Mouse (Mus musculus) ES-E14 (cell line): ENCODE data around the gene Ccdc88c. TPM values are rescaled to one million over a fixed set of nuclear protein-coding genes. Genes with fewer than 3 reads are reported as not detected.
A peak's percentile ranks its signal among the peaks of the same experiment; 100 is the strongest.

ENCODE experiments used
- DNase-seq: peaks from one replicate; pipeline ENCODE4 v3.0.0-alpha.2; 2013; ENCODE audit warnings: low read depth, low spot score
- H3K27ac ChIP-seq: 2 replicates; pipeline ENCODE4 v1.5.1; 2012; ENCODE audit warnings: low read depth, mild to moderate bottlenecking, low read length, moderate library complexity, mixed read lengths; ENCODE audit not compliant: poor library complexity, insufficient read depth, severe bottlenecking
- H3K36me3 ChIP-seq: 2 replicates; pipeline ENCODE4 v1.6.1; 2012; ENCODE audit warnings: mild to moderate bottlenecking, low read length, moderate library complexity, mixed read lengths; ENCODE audit not compliant: control insufficient read depth, poor library complexity, insufficient read depth, severe bottlenecking
- H3K4me1 ChIP-seq, 2 experiments: fragments of 150-350 bp in 1 of 2; sonication (generic) in 1 of 2; 2 replicates each; pipeline ENCODE4 v1.6.1; 2012; ENCODE audit warnings: low read length in 2 of 2, mild to moderate bottlenecking in 1 of 2, mixed read lengths in 1 of 2; ENCODE audit not compliant: control insufficient read depth in 2 of 2, insufficient read depth in 2 of 2, poor library complexity in 1 of 2
- H3K4me3 ChIP-seq, 2 experiments: fragments of 150-350 bp in 1 of 2; sonication (generic) in 1 of 2; 2 replicates each; pipeline ENCODE4 v1.5.1; 2012; ENCODE audit warnings: low read length in 2 of 2, low read depth in 1 of 2, mild to moderate bottlenecking in 1 of 2, mixed read lengths in 1 of 2; ENCODE audit not compliant: insufficient read depth in 1 of 2, poor library complexity in 1 of 2, severe bottlenecking in 1 of 2
- H3K9ac ChIP-seq: 2 replicates; pipeline ENCODE4 v1.6.1; 2012; ENCODE audit warnings: low read depth, mild to moderate bottlenecking, low read length, mixed read lengths; ENCODE audit not compliant: poor library complexity, insufficient read depth, severe bottlenecking
- H3K9me3 ChIP-seq: fragments of 150-350 bp; sonication (generic); 2 replicates; pipeline ENCODE4 v1.6.1; 2012; ENCODE audit warnings: low read depth, mild to moderate bottlenecking, low read length; ENCODE audit not compliant: control insufficient read depth, insufficient read depth
- CHD2 ChIP-seq: IDR thresholded peaks from 2 replicates; pipeline ENCODE4 v1.6.1; 2014; ENCODE audit warnings: mild to moderate bottlenecking, low read depth, low read length, inconsistent platforms
- HCFC1 ChIP-seq: IDR thresholded peaks from 2 replicates; pipeline ENCODE4 v1.6.1; 2012; ENCODE audit warnings: low read length, inconsistent platforms, borderline replicate concordance; ENCODE audit not compliant: insufficient read depth
- MAFK ChIP-seq: IDR thresholded peaks from 2 replicates; pipeline ENCODE4 v1.6.1; 2014; ENCODE audit warnings: mild to moderate bottlenecking, low read depth, low read length, inconsistent platforms; ENCODE audit not compliant: insufficient read depth
- ZC3H11A ChIP-seq: IDR thresholded peaks from 2 replicates; pipeline ENCODE4 v1.6.1; 2012; ENCODE audit warnings: low read depth, mild to moderate bottlenecking, inconsistent platforms, low read length, borderline replicate concordance
- ZNF384 ChIP-seq: IDR thresholded peaks from 2 replicates; pipeline ENCODE4 v1.6.1; 2012; ENCODE audit warnings: low read depth, low read length, inconsistent platforms
- in situ Hi-C, 2 experiments: fragments of 600-800 bp; cut with MboI; formaldehyde crosslinking; loops; one replicate each; pipeline ENCODE4 v1.15.1; 2025; ENCODE audit warnings: low sequenced_read_pairs in 2 of 2, inconsistent platforms in 1 of 2; ENCODE audit not compliant: unreplicated experiment in 2 of 2
- total RNA-seq: library from RNA; depleted of rRNA; stranded (reverse); fragments of 300-350 nt; gene quantifications from 2 replicates; pipeline ENCODE4 v1.2.3, GENCODE M21; 2012

The Ccdc88c gene
- total RNA-seq, 1 experiment: 35.7 TPM

GRCm38 (mm10) chr12:101069813-101070212, 41.0 kb upstream of the Ccdc88c start:
- no peak for DNase-seq
- Histone ChIP-seq H3K4me3 (no peak overlapping the region), H3K9me3 (no peaks in the 10 kb centered on the region), H3K9ac (no peak overlapping the region), H3K36me3 (peaks cover 2% of the 10 kb centered on the region), H3K27ac (no peak overlapping the region), H3K4me1 (no peaks in the 10 kb centered on the region)
- TF ChIP-seq MAFK (no peak), ZC3H11A (no peak), HCFC1 (no peak), ZNF384 (no peak), CHD2 (no peak)
- in situ Hi-C loops: no loop called here

DNA sequence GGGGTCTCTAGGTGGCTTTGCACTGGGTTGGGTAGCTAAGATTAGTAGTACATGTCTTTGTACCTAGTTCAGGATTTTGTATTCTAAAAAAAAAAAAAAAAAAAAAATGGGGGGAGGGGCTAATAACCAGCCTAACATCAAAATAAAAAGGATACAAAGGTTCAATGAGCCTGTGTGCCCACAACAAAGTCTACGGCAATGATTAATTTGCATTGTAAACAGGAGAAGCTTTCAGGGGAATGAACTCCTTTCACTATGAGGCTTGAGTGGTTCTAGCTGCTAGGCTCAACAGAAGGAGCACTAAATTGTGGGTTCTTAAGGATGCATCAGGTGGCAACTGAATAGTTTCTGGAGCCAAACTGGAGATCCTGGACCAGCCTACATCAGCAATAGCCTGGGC, 37.5 kb upstream of the Ccdc88c start:
- peaks cover 13% of the 10 kb centered on the region for H3K36me3 ChIP-seq
- no peaks in the 10 kb centered on the region for H3K9me3 ChIP-seq
- no peaks in the 10 kb centered on the region for H3K4me1 ChIP-seq
- H3K9ac ChIP-seq: no peak overlapping the region
- DNase-seq: no peak
- no peak overlapping the region for H3K27ac ChIP-seq
- TF ChIP-seq MAFK: no peak
- no peak for TF ChIP-seq ZNF384
- no peak for TF ChIP-seq CHD2
- TF ChIP-seq HCFC1: no peak
- no peak for TF ChIP-seq ZC3H11A
- H3K4me3 ChIP-seq: no peak overlapping the region
- in situ Hi-C loops: no loop called here

- Histone ChIP-seq H3K9ac (no peak overlapping the region), H3K9me3 (no peaks in the 10 kb centered on the region), H3K27ac (no peak overlapping the region), H3K36me3 (peaks cover 23% of the 10 kb centered on the region), H3K4me1 (no peaks in the 10 kb centered on the region), H3K4me3 (no peak overlapping the region)
- TF ChIP-seq ZNF384 (peak; percentile 56; the same call in 1 of the 2 replicates), MAFK (no peak), ZC3H11A (no peak)
- DNase-seq: no peak
- in situ Hi-C loops: no loop called here
Measured at GRCm38 (mm10) chr12:101039956-101040355, 11.1 kb upstream of the Ccdc88c start.

- Histone ChIP-seq H3K27ac (0 out of 2 replicates have a peak overlapping the region, but pooled peaks have one; percentile 24), H3K9ac (peak overlapping the region; percentile 93), H3K4me3 (peak overlapping the region; percentile 85 to 97), H3K4me1 (peaks cover 2 to 23% of the 10 kb centered on the region in 2 experiments; a peak in 2 of 4 replicates), H3K9me3 (no peaks in the 10 kb centered on the region), H3K36me3 (peaks cover 2% of the 10 kb centered on the region; the same call in 1 of the 2 replicates)
- in situ Hi-C loops: loop anchor here in 1 of 2 experiments (5.0 kb wide), 1 partner anchor 76 kb away; no protein-coding TSS in a partner anchor
- no peak for DNase-seq
- TF ChIP-seq MAFK: no peak
- no peak for TF ChIP-seq HCFC1
- TF ChIP-seq CHD2: no peak
- TF ChIP-seq ZNF384: no peak
- TF ChIP-seq ZC3H11A: no peak
Measured at GRCm38 (mm10) chr12:101028247-101028953, 456 bp downstream of the Ccdc88c start.
